Mouse (Mus musculus): ENCODE measurements around the gene Plpp1. TPM values are rescaled to one million over a fixed set of nuclear protein-coding genes. Genes with fewer than 3 reads are reported as not detected.

Gene Plpp1
- total and polyA plus RNA-seq, 3 experiments: 0.12 to 0.15 TPM; not detected in 1

- Histone ChIP-seq H3K36me3 (ENCODE audit: control insufficient read depth in 1 of 2, insufficient read depth in 2 of 2, low read length in 2 of 2) (peaks cover 0 to 22% of the 10 kb centered on the region in 2 experiments; a peak in 2 of 4 replicates), H3K4me3 (ENCODE audit: control insufficient read depth in 1 of 2, insufficient read depth in 1 of 2, low read depth in 2 of 2, low read length in 2 of 2) (no peak overlapping the region), H3K9me3 (replicated peaks; ENCODE audit: insufficient read depth, low read length) (no peaks in the 10 kb centered on the region), H3K27ac (ENCODE audit: control insufficient read depth, low read depth, low read length) (no peak overlapping the region), H3K27me3 (ENCODE audit: control insufficient read depth in 1 of 2, insufficient read depth in 2 of 2, low read length in 2 of 2) (no peaks in the 10 kb centered on the region), H3K4me1 (ENCODE audit: control insufficient read depth in 1 of 2, insufficient read depth in 2 of 2, low read length in 2 of 2) (peaks cover 7 to 21% of the 10 kb centered on the region in 2 experiments), H3K9ac (ENCODE audit: control insufficient read depth, low read depth, low read length, poor library complexity, severe bottlenecking) (no peak overlapping the region), H3K79me2 (ENCODE audit: control insufficient read depth, insufficient read depth, low read length, poor library complexity) (no peaks in the 10 kb centered on the region)
- TF ChIP-seq KAT2A (conservative IDR thresholded peaks at IDR 0.05; ENCODE audit: low read depth, low read length) (no peak), SMC3 (IDR thresholded peaks at IDR 0.05; ENCODE audit: low read depth, low read length) (no peak), MYB (IDR thresholded peaks at IDR 0.05; ENCODE audit: low read depth, low read length) (no peak), MAZ (IDR thresholded peaks at IDR 0.05; ENCODE audit: low read depth, low read length) (no peak), MYC (IDR thresholded peaks at IDR 0.05; ENCODE audit: low read depth, low read length) (no peak), USF2 (IDR thresholded peaks at IDR 0.05; ENCODE audit: borderline replicate concordance in 1 of 2, insufficient read depth in 1 of 2, low read depth in 1 of 2, low read length in 2 of 2) (no peak), ZMIZ1 (IDR thresholded peaks at IDR 0.05; ENCODE audit: low read depth, low read length) (no peak), ETS1 (IDR thresholded peaks at IDR 0.05; ENCODE audit: low read depth, low read length) (no peak), NRF1 (IDR thresholded peaks at IDR 0.05; ENCODE audit: insufficient read depth, low read depth, low read length, poor library complexity, severe bottlenecking) (no peak)
- no peak for DNase-seq (ENCODE audit: low read depth, low spot score)
Measured at GRCm38 (mm10) chr13:112757395-112757794, 43.2 kb upstream of the Plpp1 start.

GRCm38 (mm10) chr13:112758546-112759090 lies 42.0 kb upstream of the Plpp1 start:
- H3K4me3 ChIP-seq (ENCODE audit: control insufficient read depth in 1 of 2, insufficient read depth in 1 of 2, low read depth in 2 of 2, low read length in 2 of 2): no peak overlapping the region
- DNase-seq (ENCODE audit: low read depth, low spot score): no peak
- no peak overlapping the region for H3K9ac ChIP-seq (ENCODE audit: control insufficient read depth, low read depth, low read length, poor library complexity, severe bottlenecking)
- H3K27me3 ChIP-seq (ENCODE audit: control insufficient read depth in 1 of 2, insufficient read depth in 2 of 2, low read length in 2 of 2): no peaks in the 10 kb centered on the region
- H3K27ac ChIP-seq (ENCODE audit: control insufficient read depth, low read depth, low read length): no peak overlapping the region
- H3K4me1 ChIP-seq (ENCODE audit: control insufficient read depth in 1 of 2, insufficient read depth in 2 of 2, low read length in 2 of 2): peaks cover 11 to 32% of the 10 kb centered on the region in 2 experiments
- no peak for TF ChIP-seq TBP (IDR thresholded peaks at IDR 0.05; ENCODE audit: low read depth, low read length)
- no peak for TF ChIP-seq SMC3 (IDR thresholded peaks at IDR 0.05; ENCODE audit: low read depth, low read length)
- no peak for TF ChIP-seq MXI1 (IDR thresholded peaks at IDR 0.05; ENCODE audit: low read depth, low read length)
- no peak for TF ChIP-seq CHD2 (IDR thresholded peaks at IDR 0.05; ENCODE audit: low read length)
- no peak for TF ChIP-seq EP300 (IDR thresholded peaks at IDR 0.05; ENCODE audit: low read depth in 1 of 2, low read length in 2 of 2)
- no peak for TF ChIP-seq TAL1 (IDR thresholded peaks at IDR 0.05; ENCODE audit: low read length)
- no peak for TF ChIP-seq HCFC1 (IDR thresholded peaks at IDR 0.05; ENCODE audit: low read depth, low read length)
- no peak for TF ChIP-seq POLR2A (IDR thresholded peaks at IDR 0.05; ENCODE audit: control insufficient read depth in 1 of 2, insufficient read depth in 1 of 2, low read depth in 1 of 2, low read length in 2 of 2, poor library complexity in 1 of 2)
- TF ChIP-seq GABPA (IDR thresholded peaks at IDR 0.05; ENCODE audit: low read depth, low read length): no peak
- no peak for TF ChIP-seq MYC (IDR thresholded peaks at IDR 0.05; ENCODE audit: low read depth, low read length)
- TF ChIP-seq POLR2AphosphoS5 (IDR thresholded peaks at IDR 0.05; ENCODE audit: borderline replicate concordance, low read depth, low read length): no peak
- no peak for TF ChIP-seq ZNF384 (IDR thresholded peaks at IDR 0.05; ENCODE audit: low read depth, low read length)
- no peak for TF ChIP-seq MAFK (IDR thresholded peaks at IDR 0.05; ENCODE audit: borderline replicate concordance, low read depth, low read length)
- no peak for TF ChIP-seq USF1 (IDR thresholded peaks at IDR 0.05; ENCODE audit: low read depth, low read length)
- no peak for TF ChIP-seq TCF12 (IDR thresholded peaks at IDR 0.05; ENCODE audit: low read depth, low read length)
- no peak for TF ChIP-seq RCOR1 (IDR thresholded peaks at IDR 0.05; ENCODE audit: low read depth, low read length)
- TF ChIP-seq MAZ (IDR thresholded peaks at IDR 0.05; ENCODE audit: low read depth, low read length): no peak
- TF ChIP-seq NRF1 (IDR thresholded peaks at IDR 0.05; ENCODE audit: insufficient read depth, low read depth, low read length, poor library complexity, severe bottlenecking): no peak
- no peak for TF ChIP-seq E2F4 (IDR thresholded peaks at IDR 0.05; ENCODE audit: borderline replicate concordance, low read depth, low read length)
- TF ChIP-seq ZMIZ1 (IDR thresholded peaks at IDR 0.05; ENCODE audit: low read depth, low read length): no peak
- no peaks in the 10 kb centered on the region for H3K9me3 ChIP-seq (replicated peaks; ENCODE audit: insufficient read depth, low read length)
- peaks cover 0 to 31% of the 10 kb centered on the region in 2 experiments; a peak in 2 of 4 replicates for H3K36me3 ChIP-seq (ENCODE audit: control insufficient read depth in 1 of 2, insufficient read depth in 2 of 2, low read length in 2 of 2)
- no peaks in the 10 kb centered on the region for H3K79me2 ChIP-seq (ENCODE audit: control insufficient read depth, insufficient read depth, low read length, poor library complexity)

Measured in MEL (cell line).